In genomic region chr9:29647764-29648163, GRCm38 (mm10) we compare ENCODE assay signal across 36 mouse cellular contexts.
DNase-seq lines count a peak whose midpoint lies in the region; ATAC-seq and TF ChIP-seq lines count a peak whose summit lies in the region.
"Had no signal": no experiment of that assay in that cellular context is flagged by ENCODE, and none has a peak within 500 bp of the region (broad histone marks: within the 10 kb centered on the region; RNA-seq: fewer than 3 reads in every experiment).

No protein-coding gene starts in this region.

- H3K4me1 ChIP-seq in intestine, embryonic 14.5 days (replicated peaks; ENCODE audit: control insufficient read depth, insufficient read depth, low read length) = no peaks in the 10 kb centered on the region
- no peaks in the 10 kb centered on the region for H3K4me1 ChIP-seq in intestine, embryonic 15.5 days (replicated peaks)
- peaks cover 3% of the 10 kb centered on the region; the same call in 1 of the 2 replicates for H3K4me1 ChIP-seq in bone marrow, adult 2 months (ENCODE audit: control insufficient read depth, insufficient read depth, low read length)
- peaks cover 42% of the 10 kb centered on the region for H3K4me1 ChIP-seq in limb, embryonic 10.5 days
- H3K4me1 ChIP-seq: liver, embryonic 13.5 days; stomach, embryonic 15.5 days had no signal

- DNase-seq in intestine, embryonic 14.5 days (ENCODE audit: low spot score) = peak; percentile 43
- no peak for DNase-seq in limb, embryonic 10.5 days (ENCODE audit: low spot score)
- no peak for DNase-seq in frontal cortex, adult 2 months (ENCODE audit: extremely low spot score in 1 of 2, low spot score in 1 of 2)
- DNase-seq in yolk sac, embryonic 10.5 days (ENCODE audit: low spot score) = no peak
- no peak for DNase-seq in layer of hippocampus, postnatal 10 days (ENCODE audit: low spot score in 2 of 2)
- DNase-seq: adrenal gland, adult 8-10 months; cerebellum, adult 11 months; cerebellum, postnatal 14 days; forebrain, postnatal 0 days; gastrocnemius, postnatal 10 days; heart, postnatal 36 days; kidney, adult 2 months; kidney, postnatal 10 days; layer of hippocampus, adult 9-11 months; liver, embryonic 13.5 days; lung, adult 2 months; lung, postnatal 10 days; retina, postnatal 1 day; right cerebral cortex, postnatal 25 days; spleen, adult 18-20 months had no signal

- no peak overlapping the region for H3K4me3 ChIP-seq in intestine, embryonic 14.5 days (ENCODE audit: low read depth, low read length)
- no peak overlapping the region for H3K4me3 ChIP-seq in intestine, embryonic 15.5 days (replicated peaks)
- no peak overlapping the region for H3K4me3 ChIP-seq in bone marrow, adult 2 months (replicated peaks; ENCODE audit: control insufficient read depth, low read depth, low read length)
- no peak overlapping the region for H3K4me3 ChIP-seq in limb, embryonic 10.5 days
- H3K4me3 ChIP-seq: embryonic facial prominence, embryonic 13.5 days; forebrain, embryonic 12.5 days; left cerebral cortex, adult 2 months; liver, embryonic 13.5 days; midbrain, embryonic 10.5 days; midbrain, embryonic 15.5 days; neural tube, embryonic 15.5 days; stomach, embryonic 15.5 days had no signal

- no peak for TF ChIP-seq CTCF in bone marrow, adult 2 months (IDR thresholded peaks at IDR 0.05; ENCODE audit: control insufficient read depth, insufficient read depth, low read length)

- WGBS in intestine, embryonic 14.5 days = 67% methylated on average over 8 of the region's 8 CpGs
- WGBS in intestine, embryonic 15.5 days = 68% methylated on average over 8 of the region's 8 CpGs
- WGBS in bone marrow, adult 2 months = 21% methylated on average over 8 of the region's 8 CpGs
- WGBS in limb, embryonic 10.5 days = 76% methylated on average over 8 of the region's 8 CpGs

- H3K36me3 ChIP-seq in intestine, embryonic 14.5 days (ENCODE audit: control insufficient read depth, insufficient read depth, low read length) = no peaks in the 10 kb centered on the region
- no peaks in the 10 kb centered on the region for H3K36me3 ChIP-seq in intestine, embryonic 15.5 days
- no peaks in the 10 kb centered on the region for H3K36me3 ChIP-seq in limb, embryonic 10.5 days
- H3K36me3 ChIP-seq: embryonic facial prominence, embryonic 13.5 days; forebrain, embryonic 12.5 days; liver, embryonic 13.5 days; midbrain, embryonic 10.5 days; midbrain, embryonic 15.5 days; neural tube, embryonic 15.5 days; stomach, embryonic 15.5 days had no signal

- H3K27me3 ChIP-seq in intestine, embryonic 14.5 days (replicated peaks; ENCODE audit: control insufficient read depth, insufficient read depth, low read length) = no peaks in the 10 kb centered on the region
- 0 out of 2 replicates have a peak, but pooled peaks cover 4% of the 10 kb centered on the region for H3K27me3 ChIP-seq in intestine, embryonic 15.5 days (replicated peaks)
- peaks cover 41% of the 10 kb centered on the region for H3K27me3 ChIP-seq in limb, embryonic 10.5 days (ENCODE audit: low read depth, poor library complexity, severe bottlenecking)
- H3K27me3 ChIP-seq: CH12.LX; liver, embryonic 13.5 days; midbrain, embryonic 15.5 days; neural tube, embryonic 15.5 days; stomach, embryonic 15.5 days had no signal

- TF ChIP-seq POLR2A in bone marrow, adult 2 months (IDR thresholded peaks at IDR 0.05; ENCODE audit: borderline replicate concordance, control insufficient read depth, low read depth, low read length) = no peak

- no peak overlapping the region for H3K4me2 ChIP-seq in intestine, embryonic 14.5 days (ENCODE audit: low read length)
- no peak overlapping the region for H3K4me2 ChIP-seq in intestine, embryonic 15.5 days (replicated peaks)
- H3K4me2 ChIP-seq: embryonic facial prominence, embryonic 13.5 days; forebrain, embryonic 12.5 days; heart, embryonic 11.5 days; hindbrain, embryonic 14.5 days; liver, embryonic 13.5 days; midbrain, embryonic 15.5 days; neural tube, embryonic 15.5 days; stomach, embryonic 15.5 days had no signal

- H3K9ac ChIP-seq in intestine, embryonic 14.5 days (ENCODE audit: low read length) = no peak overlapping the region
- H3K9ac ChIP-seq in intestine, embryonic 15.5 days = no peak overlapping the region
- H3K9ac ChIP-seq: embryonic facial prominence, embryonic 13.5 days; forebrain, embryonic 12.5 days; forebrain, postnatal 0 days; hindbrain, embryonic 14.5 days; liver, embryonic 13.5 days; midbrain, embryonic 15.5 days; neural tube, embryonic 15.5 days; stomach, embryonic 15.5 days had no signal

- ATAC-seq in intestine, embryonic 14.5 days (replicated peaks; ENCODE audit: low FRiP score, low TSS enrichment, low read depth) = no peak
- ATAC-seq in intestine, embryonic 15.5 days = no peak
- ATAC-seq in common myeloid progenitor, adult 5-6 weeks (replicated peaks; ENCODE audit: low read depth, poor library complexity, severe bottlenecking) = peak; percentile 66
- ATAC-seq: activated CD4-positive, CD25-positive, alpha-beta regulatory T cell, adult 4 months; forebrain, postnatal 0 days; inflammation-experienced regulatory T-cells, adult 6 months; midbrain, embryonic 15.5 days had no signal

- no peak overlapping the region for H3K27ac ChIP-seq in intestine, embryonic 14.5 days (ENCODE audit: low read depth)
- no peak overlapping the region for H3K27ac ChIP-seq in intestine, embryonic 15.5 days
- H3K27ac ChIP-seq in bone marrow, adult 2 months (ENCODE audit: control insufficient read depth, insufficient read depth, low read depth, low read length, poor library complexity) = peak overlapping the region; percentile 44
- H3K27ac ChIP-seq in limb, embryonic 10.5 days = 0 out of 2 replicates have a peak overlapping the region, but pooled peaks have one; percentile 43
- H3K27ac ChIP-seq: embryonic facial prominence, embryonic 13.5 days; forebrain, embryonic 12.5 days; hindbrain, embryonic 14.5 days; left cerebral cortex, adult 2 months; liver, embryonic 13.5 days; macrophage; midbrain, embryonic 10.5 days; midbrain, embryonic 15.5 days; neural tube, embryonic 15.5 days; stomach, embryonic 15.5 days had no signal

- no peaks in the 10 kb centered on the region for H3K9me3 ChIP-seq in intestine, embryonic 14.5 days (ENCODE audit: control insufficient read depth, low read length)
- H3K9me3 ChIP-seq in intestine, embryonic 15.5 days = no peaks in the 10 kb centered on the region
- no peaks in the 10 kb centered on the region for H3K9me3 ChIP-seq in limb, embryonic 10.5 days (replicated peaks)
- H3K9me3 ChIP-seq: forebrain, embryonic 12.5 days; liver, embryonic 13.5 days; midbrain, embryonic 10.5 days; midbrain, embryonic 15.5 days; neural tube, embryonic 15.5 days; stomach, embryonic 15.5 days had no signal

Comparison
In these comparisons a context has a peak if more than half of its experiments do, and no peak if none do; other contexts are left out.
1. H3K27ac ChIP-seq: peak in bone marrow, adult 2 months (single experiment) and limb, embryonic 10.5 days (single experiment); none in intestine, embryonic 14.5 days (single experiment) and intestine, embryonic 15.5 days (single experiment).